Mouse (Mus musculus): ENCODE measurements around the gene Adgrb3.

The Adgrb3 gene

GRCm38 (mm10) chr1:25281471-25281870 is 548.0 kb downstream of the Adgrb3 start:
- no peak for DNase-seq (ENCODE audit: low spot score in 2 of 2)

- no peak for DNase-seq (ENCODE audit: low spot score in 2 of 2)
Measured at GRCm38 (mm10) chr1:25250562-25250961, 578.9 kb downstream of the Adgrb3 start.

GRCm38 (mm10) chr1:25242436-25242835 is 587.1 kb downstream of the Adgrb3 start:
- DNase-seq (ENCODE audit: low spot score in 2 of 2) = no peak

- DNase-seq (ENCODE audit: low spot score in 2 of 2) = no peak
Measured at GRCm38 (mm10) chr1:25229245-25229750, 600.2 kb downstream of the Adgrb3 start.

- peak in 1 of 2 experiments; percentile 1 for DNase-seq (ENCODE audit: low spot score in 2 of 2)
Measured at GRCm38 (mm10) chr1:25228381-25229244, 600.9 kb downstream of the Adgrb3 start.

GRCm38 (mm10) chr1:25227880-25228279 is 601.6 kb downstream of the Adgrb3 start:
- DNase-seq (ENCODE audit: low spot score in 2 of 2) = no peak

GRCm38 (mm10) chr1:25204636-25205035 is 624.9 kb downstream of the Adgrb3 start:
- DNase-seq (ENCODE audit: low spot score in 2 of 2) = no peak

- DNase-seq (ENCODE audit: low spot score in 2 of 2) = no peak
Measured at GRCm38 (mm10) chr1:25199392-25199791, 630.1 kb downstream of the Adgrb3 start.

GRCm38 (mm10) chr1:25191986-25192385 is 637.5 kb downstream of the Adgrb3 start:
- DNase-seq (ENCODE audit: low spot score in 2 of 2) = no peak

GRCm38 (mm10) chr1:25189261-25189660 is 640.2 kb downstream of the Adgrb3 start:
- DNase-seq (ENCODE audit: low spot score in 2 of 2) = no peak

GRCm38 (mm10) chr1:25185909-25186308 is 643.6 kb downstream of the Adgrb3 start:
- no peak for DNase-seq (ENCODE audit: low spot score in 2 of 2)

GRCm38 (mm10) chr1:25181881-25182280 is 647.6 kb downstream of the Adgrb3 start:
- DNase-seq (ENCODE audit: low spot score in 2 of 2) = no peak

- DNase-seq (ENCODE audit: low spot score in 2 of 2) = no peak
Measured at GRCm38 (mm10) chr1:25180615-25181014, 648.9 kb downstream of the Adgrb3 start.

GRCm38 (mm10) chr1:25179860-25180582 is 649.5 kb downstream of the Adgrb3 start:
- no peak for DNase-seq (ENCODE audit: low spot score in 2 of 2)

GRCm38 (mm10) chr1:25178347-25179130 is 651.0 kb downstream of the Adgrb3 start:
- DNase-seq (ENCODE audit: low spot score in 2 of 2) = no peak

- DNase-seq (ENCODE audit: low spot score in 2 of 2) = no peak
Measured at GRCm38 (mm10) chr1:25167120-25167519, 662.4 kb downstream of the Adgrb3 start.

- DNase-seq (ENCODE audit: low spot score in 2 of 2) = no peak
Measured at GRCm38 (mm10) chr1:25166036-25166796, 663.3 kb downstream of the Adgrb3 start.

- no peak for DNase-seq (ENCODE audit: low spot score in 2 of 2)
Measured at GRCm38 (mm10) chr1:25163561-25163960, 665.9 kb downstream of the Adgrb3 start.

- no peak for DNase-seq (ENCODE audit: low spot score in 2 of 2)
Measured at GRCm38 (mm10) chr1:25146206-25146605, 683.3 kb downstream of the Adgrb3 start.

GRCm38 (mm10) chr1:25132150-25132824 is 697.2 kb downstream of the Adgrb3 start:
- DNase-seq (ENCODE audit: low spot score in 2 of 2) = no peak

- DNase-seq (ENCODE audit: low spot score in 2 of 2) = no peak
Measured at GRCm38 (mm10) chr1:25115512-25115911, 714.0 kb downstream of the Adgrb3 start.
